In genomic region chrX:12577936-12578335, GRCm38 (mm10) we compare ENCODE assay signal across 26 mouse cellular contexts. TPM values are rescaled to one million over a fixed set of nuclear protein-coding genes. Genes with fewer than 3 reads are reported as not detected.
A peak's percentile ranks its signal among the peaks of the same experiment; 100 is the strongest.
DNase-seq lines count a peak whose midpoint lies in the region; ATAC-seq and TF ChIP-seq lines count a peak whose summit lies in the region.
"Had no signal": no experiment of that assay in that cellular context is flagged by ENCODE, and none has a peak within 500 bp of the region (broad histone marks: within the 10 kb centered on the region; RNA-seq: fewer than 3 reads in every experiment).

No protein-coding gene starts in this region.

- TF ChIP-seq CTCF in thymus, adult 2 months (IDR thresholded peaks at IDR 0.05; ENCODE audit: borderline replicate concordance, control insufficient read depth, extremely low read depth, insufficient read depth, low read length, poor library complexity), result no peak

- TF ChIP-seq POLR2A in thymus, adult 2 months (IDR thresholded peaks at IDR 0.05; ENCODE audit: control insufficient read depth, extremely low read depth, insufficient read depth, low read length, poor library complexity), result no peak

- H3K27ac ChIP-seq in embryonic facial prominence, embryonic 14.5 days (replicated peaks; ENCODE audit: low read depth, low read length), result no peak overlapping the region
- peak overlapping the region; percentile 48; the same call in 1 of the 2 replicates for H3K27ac ChIP-seq in thymus, adult 2 months (ENCODE audit: control insufficient read depth, insufficient read depth, low read length)
- H3K27ac ChIP-seq: embryonic facial prominence, embryonic 15.5 days; heart, embryonic 10.5 days; hindbrain, embryonic 15.5 days; layer of hippocampus, adult 2 months; limb, embryonic 13.5 days; liver, embryonic 12.5 days; midbrain, embryonic 15.5 days had no signal

- no peak overlapping the region for H3K4me2 ChIP-seq in embryonic facial prominence, embryonic 14.5 days (ENCODE audit: low read depth, low read length)
- H3K4me2 ChIP-seq: embryonic facial prominence, embryonic 15.5 days; hindbrain, embryonic 15.5 days; limb, embryonic 13.5 days; liver, embryonic 12.5 days; midbrain, embryonic 15.5 days had no signal

- H3K9ac ChIP-seq in embryonic facial prominence, embryonic 14.5 days (ENCODE audit: low read depth, low read length), result no peak overlapping the region
- H3K9ac ChIP-seq: embryonic facial prominence, embryonic 15.5 days; hindbrain, embryonic 15.5 days; limb, embryonic 13.5 days; liver, embryonic 12.5 days; midbrain, embryonic 15.5 days had no signal

- H3K9me3 ChIP-seq in embryonic facial prominence, embryonic 14.5 days (ENCODE audit: control insufficient read depth, low read length), result no peaks in the 10 kb centered on the region
- H3K9me3 ChIP-seq: embryonic facial prominence, embryonic 15.5 days; heart, embryonic 10.5 days; hindbrain, embryonic 15.5 days; limb, embryonic 13.5 days; liver, embryonic 12.5 days; megakaryocyte, embryonic 14.5 days; midbrain, embryonic 15.5 days had no signal

- peak; percentile 4 for DNase-seq in embryo, embryonic 10.5 days (ENCODE audit: low spot score)
- no peak for DNase-seq in embryo, embryonic 9.5 days (ENCODE audit: extremely low spot score)
- peak; percentile 18 for DNase-seq in embryonic facial prominence, embryonic 14.5 days (ENCODE audit: low spot score)
- DNase-seq in thymus, adult 2 months, result peak; percentile 45
- peak; percentile 51 for DNase-seq in thymus, postnatal 4 days
- no peak for DNase-seq in ovary, postnatal 14 days (ENCODE audit: low spot score)
- DNase-seq in cerebellum, adult 9-11 months, result no peak
- no peak for DNase-seq in cerebellum, postnatal 36 days
- DNase-seq: adrenal gland, adult 8-10 months; cerebellum, adult 18-20 months; cerebellum, postnatal 25 days; gastrocnemius, postnatal 10 days; kidney, adult 9 months; kidney, postnatal 25 days; lung, adult 18-20 months; lung, postnatal 14 days had no signal

- no peak overlapping the region for H3K4me3 ChIP-seq in embryonic facial prominence, embryonic 14.5 days (ENCODE audit: low read depth, low read length)
- H3K4me3 ChIP-seq in thymus, adult 2 months (ENCODE audit: control insufficient read depth, insufficient read depth, low read length), result no peak overlapping the region
- H3K4me3 ChIP-seq: embryonic facial prominence, embryonic 15.5 days; heart, embryonic 10.5 days; hindbrain, embryonic 15.5 days; layer of hippocampus, adult 2 months; limb, embryonic 13.5 days; liver, embryonic 12.5 days; megakaryocyte, embryonic 14.5 days; midbrain, embryonic 15.5 days had no signal

- H3K4me1 ChIP-seq in embryonic facial prominence, embryonic 14.5 days (ENCODE audit: control insufficient read depth, insufficient read depth, low read length), result no peaks in the 10 kb centered on the region
- peaks cover 31% of the 10 kb centered on the region for H3K4me1 ChIP-seq in thymus, adult 2 months (replicated peaks; ENCODE audit: control insufficient read depth, insufficient read depth, low read length)
- H3K4me1 ChIP-seq: embryonic facial prominence, embryonic 15.5 days; heart, embryonic 10.5 days; hindbrain, embryonic 15.5 days; limb, embryonic 13.5 days; midbrain, embryonic 15.5 days had no signal

- no peaks in the 10 kb centered on the region for H3K36me3 ChIP-seq in embryonic facial prominence, embryonic 14.5 days (ENCODE audit: control insufficient read depth, insufficient read depth, low read length)
- no peaks in the 10 kb centered on the region for H3K36me3 ChIP-seq in thymus, adult 2 months (ENCODE audit: control insufficient read depth, insufficient read depth, low read length)
- H3K36me3 ChIP-seq: embryonic facial prominence, embryonic 15.5 days; heart, embryonic 10.5 days; hindbrain, embryonic 15.5 days; limb, embryonic 13.5 days; liver, embryonic 12.5 days; midbrain, embryonic 15.5 days had no signal

- no peak for ATAC-seq in embryonic facial prominence, embryonic 14.5 days (ENCODE audit: low read depth)
- ATAC-seq: activated CD4-positive, CD25-positive, alpha-beta regulatory T cell, adult 4 months; forebrain, embryonic 14.5 days; liver, embryonic 12.5 days; midbrain, embryonic 15.5 days had no signal

- WGBS in embryonic facial prominence, embryonic 14.5 days, result 54% methylated on average over 3 of the region's 3 CpGs
- 11% methylated on average over 3 of the region's 3 CpGs for WGBS in thymus, adult 2 months

- no peaks in the 10 kb centered on the region; the same call in 1 of the 2 replicates for H3K27me3 ChIP-seq in embryonic facial prominence, embryonic 14.5 days (replicated peaks; ENCODE audit: control insufficient read depth, insufficient read depth, low read length)
- H3K27me3 ChIP-seq in thymus, adult 2 months (ENCODE audit: control insufficient read depth, insufficient read depth, low read length), result no peaks in the 10 kb centered on the region
- H3K27me3 ChIP-seq: hindbrain, embryonic 15.5 days; midbrain, embryonic 15.5 days had no signal

RNA-seq across cellular contexts. Expression of gene Atp6ap2, which starts 9.7 kb away (rescaled TPM):
- 77.6 and 77.7 TPM in 2 replicates for polyA plus RNA-seq in embryonic facial prominence, embryonic 14.5 days (2014; fragmentation: Nextera tagmentation; extraction: Ambion mirVana)
- polyA plus RNA-seq in thymus, adult 2 months (2012; rRNA removed), result 24.5 and 25.2 TPM in 2 replicates

Comparison
In these comparisons a context has a peak if more than half of its experiments do, and no peak if none do; other contexts are left out.
1. DNase-seq: peak in embryo, embryonic 10.5 days (single experiment), embryonic facial prominence, embryonic 14.5 days (single experiment), thymus, adult 2 months (single experiment) and thymus, postnatal 4 days (single experiment); none in embryo, embryonic 9.5 days (single experiment), ovary, postnatal 14 days (single experiment), cerebellum, adult 9-11 months (single experiment) and cerebellum, postnatal 36 days (0 of 2).